Mouse (Mus musculus) layer of hippocampus, adult 9-11 months (tissue): ENCODE results near the gene Card10.
"Not testable (repeated sequence)": the region's sequence is repeated elsewhere in the genome, so short reads cannot be mapped to it uniquely, and the experiment has no call there.

ENCODE experiments used
- DNase-seq: peaks from one replicate; pipeline ENCODE4 v3.0.0; 2022

Card10 gene

DNA sequence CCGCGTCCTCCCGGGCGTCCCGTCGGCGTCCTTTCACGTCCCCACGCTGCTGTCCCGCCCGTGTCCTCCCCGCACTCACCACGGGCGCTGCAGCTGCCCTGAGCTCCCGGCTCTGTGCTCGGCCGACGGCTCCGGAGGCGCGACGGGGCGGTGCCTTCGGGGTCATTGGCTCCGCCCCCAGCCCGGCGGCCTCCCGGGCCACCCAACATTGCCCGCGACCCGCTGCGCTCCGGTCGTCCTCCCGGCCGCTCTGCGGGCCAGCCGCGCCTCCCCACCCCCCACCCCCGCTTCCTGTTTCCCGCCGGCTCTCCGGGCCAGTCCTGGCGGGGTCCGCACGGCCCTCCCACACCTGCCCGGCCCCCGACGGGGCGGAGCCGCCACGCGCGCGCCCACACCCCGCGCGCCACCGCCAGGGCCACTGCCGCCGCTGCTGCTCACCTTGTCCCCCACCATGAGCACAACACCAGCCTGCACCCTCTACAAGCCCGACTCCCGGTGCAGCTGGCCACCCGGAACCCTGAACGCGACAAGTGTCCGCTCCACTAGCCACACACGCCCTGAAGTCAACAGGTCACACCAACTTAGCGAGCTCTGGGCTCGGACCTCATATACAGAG is at the start of gene Card10:
Gene Card10 (minus strand): TSS at position 267 of the 616 bp plus-strand sequence.
- no peak for DNase-seq

DNA sequence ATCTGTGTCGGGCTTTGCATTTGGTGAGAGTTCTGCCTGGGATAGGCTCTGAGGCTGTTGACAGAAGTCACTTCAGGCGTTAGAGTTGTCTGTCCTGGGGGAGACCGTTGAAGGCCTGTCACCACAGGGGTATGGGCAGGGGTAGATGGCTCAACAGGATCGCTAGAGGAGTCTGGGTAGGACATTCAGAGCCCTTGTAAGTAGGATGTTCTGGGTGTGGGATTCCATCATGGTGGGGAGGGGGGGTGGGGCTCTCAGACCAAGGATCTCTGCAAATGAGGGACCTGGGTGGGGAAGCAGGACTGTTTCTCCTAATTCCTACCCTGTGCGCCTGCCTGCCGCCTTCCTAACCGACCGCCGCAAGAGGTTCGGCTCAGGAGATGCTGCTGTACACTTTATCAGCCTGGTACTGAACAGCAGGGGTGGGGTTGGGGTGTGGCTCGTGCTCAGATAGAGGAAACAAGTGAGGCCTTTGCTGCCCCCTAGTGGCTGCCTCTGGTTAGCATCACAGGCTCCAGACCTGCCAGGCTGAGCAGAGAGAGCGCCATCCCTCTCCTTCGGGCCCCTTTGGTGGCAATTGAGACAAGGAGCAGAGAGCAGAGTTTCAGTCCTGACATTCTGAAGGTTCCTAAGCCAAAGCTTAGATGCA is 48.8 kb upstream of the Card10 start:
- peak; percentile 93 for DNase-seq

DNA sequence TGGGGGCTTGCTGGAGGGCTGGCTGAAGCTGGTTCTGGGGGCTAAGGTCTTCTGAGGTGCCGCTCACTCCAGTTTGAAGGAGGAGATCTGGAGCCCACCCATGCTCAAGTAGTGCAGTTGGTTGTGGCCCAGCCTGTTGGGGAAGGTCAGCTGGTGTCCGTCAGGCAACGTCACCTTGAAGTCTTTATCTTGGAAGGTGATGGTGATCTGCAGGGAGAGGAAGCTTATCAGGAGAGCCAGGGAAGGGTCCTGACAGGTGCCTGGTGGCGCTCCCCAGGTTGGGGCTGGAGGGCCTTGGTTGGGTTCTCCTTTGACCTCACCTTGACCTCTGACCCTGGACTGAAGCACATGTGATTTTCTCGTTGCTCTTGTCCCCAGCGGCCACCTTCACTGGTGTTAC is 48.1 kb upstream of the Card10 start:
- DNase-seq, result no peak

DNA sequence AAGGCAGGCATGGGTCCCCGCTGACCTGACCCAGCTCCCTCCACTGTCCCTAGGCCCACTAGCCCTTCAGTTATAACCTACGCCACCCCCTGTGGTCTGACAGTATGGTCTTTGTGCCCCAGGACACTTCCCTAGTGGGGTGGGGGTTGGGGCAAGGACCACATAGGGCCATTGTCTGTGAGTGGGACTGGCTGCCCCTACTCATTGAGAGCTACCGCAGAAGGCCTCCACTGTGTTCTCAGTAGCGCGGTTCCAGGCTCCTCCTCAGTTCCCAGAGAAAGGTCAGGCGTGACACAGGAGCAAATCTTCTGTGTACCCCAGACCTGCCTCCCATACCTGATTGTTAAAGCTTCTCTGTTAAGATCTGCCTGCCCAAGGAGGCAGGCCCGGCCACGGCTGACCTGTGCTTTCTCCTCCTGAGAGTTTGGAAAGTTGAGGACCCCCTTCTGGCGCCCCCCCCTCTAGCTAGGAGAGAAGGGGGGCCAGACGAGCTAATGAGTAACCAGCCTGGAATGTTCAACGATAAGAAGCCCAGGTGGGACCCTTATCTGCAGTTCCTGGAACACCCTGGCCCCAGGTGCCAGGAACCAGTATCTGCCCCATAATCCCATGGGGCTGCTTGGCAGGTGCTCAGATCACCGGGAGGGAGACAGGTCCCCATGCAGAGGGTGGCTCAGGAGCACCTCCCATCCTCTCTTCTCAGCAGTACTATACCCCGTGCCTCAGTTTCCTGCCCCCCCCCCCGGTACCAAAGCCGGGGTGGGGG is 47.4 kb upstream of the Card10 start:
- DNase-seq, result peak; percentile 83

DNA sequence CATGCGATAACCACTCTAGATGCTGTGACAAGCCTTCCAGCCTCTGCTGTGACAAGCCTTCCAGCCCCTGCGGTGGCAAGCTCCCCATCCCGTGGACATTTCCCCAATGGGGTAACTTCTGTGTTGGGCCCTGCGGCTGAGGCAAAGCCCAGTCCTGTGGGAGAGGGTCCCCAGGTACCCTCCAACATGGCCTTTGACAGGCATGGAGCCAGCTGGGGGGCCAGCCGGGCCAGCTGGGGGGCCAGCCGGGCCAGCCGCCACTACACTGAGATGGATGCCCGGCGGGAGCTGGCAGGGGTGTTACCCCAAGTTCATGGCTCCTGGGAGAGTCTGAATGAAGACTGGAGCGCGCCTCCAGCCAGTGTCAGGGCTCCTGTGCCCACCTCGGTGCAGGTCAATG is 46.6 kb upstream of the Card10 start:
- DNase-seq, result no peak

DNA sequence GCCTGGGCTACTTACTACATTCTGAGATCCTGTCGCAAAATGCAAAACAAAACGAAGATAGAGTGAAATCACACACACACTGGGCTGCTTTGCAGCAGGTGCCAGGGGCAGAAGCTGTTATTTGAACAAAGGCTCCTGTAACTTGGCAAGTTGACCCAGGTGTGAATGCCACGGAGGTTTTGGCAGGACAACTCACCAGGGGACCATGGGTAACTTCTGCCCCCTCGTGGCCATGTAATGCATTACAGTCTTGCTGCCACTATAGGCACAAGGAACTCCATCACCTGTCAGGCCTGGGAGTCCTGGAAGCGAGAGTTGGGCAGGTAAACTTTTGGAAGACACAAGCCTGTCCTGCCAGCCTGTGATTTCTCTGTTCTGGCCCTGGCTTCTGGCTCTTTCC is 45.6 kb upstream of the Card10 start:
- DNase-seq, result peak; percentile 73

DNA sequence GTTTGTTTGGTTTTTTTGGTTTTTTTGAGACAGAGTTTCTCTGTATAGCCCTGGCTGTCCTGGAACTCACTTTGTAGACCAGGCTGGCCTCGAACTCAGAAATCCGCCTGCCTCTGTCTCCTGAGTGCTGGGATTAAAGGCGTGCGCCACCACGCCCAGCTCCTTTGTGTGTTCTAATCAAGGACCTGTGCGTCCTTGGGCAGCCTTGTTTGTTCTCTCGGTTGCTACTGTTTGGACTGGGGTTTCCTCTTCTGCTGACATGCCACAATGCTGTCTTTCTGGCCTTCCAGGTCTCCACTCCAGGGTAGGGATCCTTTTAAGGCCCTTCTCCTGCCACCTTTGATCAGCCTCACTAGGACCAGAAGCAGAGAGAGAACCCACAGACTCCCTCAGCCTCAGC is 44.0 kb upstream of the Card10 start:
- not testable (repeated sequence) for DNase-seq

DNA sequence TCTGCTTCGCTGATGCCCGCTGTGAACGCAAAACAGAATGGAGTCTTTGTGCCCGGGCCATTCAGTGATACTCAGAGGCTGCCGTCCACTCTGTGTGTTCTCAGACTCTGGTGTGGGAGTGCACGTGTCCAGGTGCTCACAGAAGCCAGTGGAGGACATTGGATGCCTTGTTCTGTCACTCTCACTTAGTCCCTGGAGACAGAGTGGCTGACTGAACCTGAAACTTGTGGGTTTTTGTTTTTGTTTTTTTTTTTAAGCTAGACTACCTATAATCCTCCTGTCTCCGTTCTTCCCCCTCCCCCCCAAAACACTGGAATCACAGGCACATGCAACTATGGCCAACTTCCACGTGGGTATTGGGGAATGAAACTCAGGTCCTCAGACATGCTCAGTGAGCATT is 43.5 kb upstream of the Card10 start:
- no peak for DNase-seq

DNA sequence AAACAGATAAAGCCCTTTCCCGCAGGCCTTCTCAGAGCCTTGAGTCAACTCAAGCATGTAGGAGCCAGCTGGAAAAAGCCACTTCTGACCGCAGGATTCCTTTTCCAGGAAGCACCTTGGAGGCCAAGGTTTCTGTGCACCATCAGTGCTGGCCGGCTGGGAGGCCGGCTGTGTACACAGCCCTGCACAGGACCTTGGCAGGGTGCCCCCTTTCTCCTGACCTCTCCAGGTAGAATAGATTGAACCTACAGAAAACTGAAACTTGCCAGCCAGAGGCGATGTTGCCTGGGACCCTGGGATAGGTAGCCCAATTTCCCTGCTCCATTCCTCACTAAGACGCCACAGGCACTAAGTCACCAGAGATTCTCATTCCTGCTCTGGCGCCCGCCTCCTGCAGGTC is 43.0 kb upstream of the Card10 start:
- no peak for DNase-seq

DNA sequence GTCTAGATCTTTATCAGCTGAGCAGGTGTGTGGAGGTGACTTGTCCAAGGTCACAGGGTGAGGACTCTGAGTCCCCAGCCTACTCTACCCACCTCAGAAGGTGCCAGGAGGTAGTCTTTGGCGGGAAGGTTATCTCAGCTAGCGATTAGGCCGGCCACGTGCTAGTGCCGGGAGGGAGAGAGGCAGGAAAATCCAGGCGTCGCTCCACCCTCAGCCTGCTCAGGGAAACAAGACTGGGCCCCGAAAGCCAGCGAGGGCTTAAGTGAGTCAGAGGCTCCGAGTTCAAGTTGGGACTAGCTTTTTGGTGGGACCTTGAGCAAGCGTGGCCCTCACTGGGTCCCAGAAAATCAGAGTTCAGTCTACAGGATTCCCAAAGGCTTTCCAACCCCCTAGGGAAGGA is 42.5 kb upstream of the Card10 start:
- no peak for DNase-seq

DNA sequence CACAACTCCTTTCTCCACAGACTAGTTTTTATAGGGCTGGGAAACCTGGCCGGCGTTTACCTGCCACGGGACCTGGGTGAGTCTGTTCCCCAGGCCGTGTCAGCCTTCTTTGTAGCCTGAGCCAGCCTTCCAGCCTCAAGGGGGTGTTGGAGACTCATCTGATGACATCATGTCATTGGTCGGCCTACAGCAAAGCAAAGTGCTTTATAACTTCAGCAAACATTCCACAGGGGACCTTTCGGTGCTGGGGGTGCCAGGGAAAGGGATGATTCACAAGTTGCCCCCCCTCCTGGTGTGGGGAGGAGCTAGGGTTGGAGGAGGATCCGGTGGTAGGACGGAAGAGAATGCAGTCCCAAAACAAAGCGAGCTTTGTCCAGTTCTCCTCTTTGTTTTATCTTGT is 41.9 kb upstream of the Card10 start:
- peak; percentile 63 for DNase-seq

DNA sequence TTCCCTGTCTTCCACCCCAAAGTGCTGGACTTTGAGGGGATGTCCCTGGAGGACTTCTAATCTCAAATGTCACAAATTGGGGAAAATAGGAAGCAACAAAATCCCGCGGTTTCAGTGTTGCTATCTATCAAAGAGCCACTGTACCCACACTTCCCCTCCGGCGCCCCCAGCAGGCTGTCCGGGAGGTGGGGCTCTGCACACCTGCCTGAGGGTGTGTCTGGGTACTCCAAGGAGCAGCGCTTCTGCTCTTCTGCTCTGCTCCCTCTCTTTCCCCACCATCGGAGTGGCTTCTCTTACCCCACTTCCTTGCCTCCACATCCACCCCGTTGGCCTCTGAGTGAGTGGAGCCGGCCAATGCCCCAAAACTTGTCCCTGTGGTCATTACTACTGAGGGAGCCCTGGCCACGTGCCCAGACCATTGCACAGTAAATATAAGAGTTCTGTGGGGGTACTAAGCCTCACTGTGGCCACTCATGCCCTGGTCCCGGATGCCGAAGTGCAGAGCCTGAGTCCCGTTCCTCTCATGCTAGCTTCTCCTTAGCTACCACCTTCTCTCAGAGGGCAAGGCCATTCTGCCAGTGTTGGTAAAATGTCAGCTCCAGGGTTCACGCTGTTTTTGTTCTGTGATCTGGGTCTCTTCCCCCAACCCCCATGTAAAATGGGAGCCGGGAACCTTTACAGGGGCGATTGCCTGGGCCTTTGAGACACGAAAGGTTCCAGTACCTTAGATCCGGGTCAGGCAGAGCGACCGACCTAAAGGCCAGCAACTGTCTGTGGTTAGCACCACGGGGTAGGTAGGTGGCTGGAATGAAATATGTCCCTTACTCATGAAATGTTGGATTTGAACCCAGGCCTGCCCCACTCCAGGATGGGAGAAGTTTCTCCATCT is 41.0 kb upstream of the Card10 start:
- DNase-seq, result no peak

DNA sequence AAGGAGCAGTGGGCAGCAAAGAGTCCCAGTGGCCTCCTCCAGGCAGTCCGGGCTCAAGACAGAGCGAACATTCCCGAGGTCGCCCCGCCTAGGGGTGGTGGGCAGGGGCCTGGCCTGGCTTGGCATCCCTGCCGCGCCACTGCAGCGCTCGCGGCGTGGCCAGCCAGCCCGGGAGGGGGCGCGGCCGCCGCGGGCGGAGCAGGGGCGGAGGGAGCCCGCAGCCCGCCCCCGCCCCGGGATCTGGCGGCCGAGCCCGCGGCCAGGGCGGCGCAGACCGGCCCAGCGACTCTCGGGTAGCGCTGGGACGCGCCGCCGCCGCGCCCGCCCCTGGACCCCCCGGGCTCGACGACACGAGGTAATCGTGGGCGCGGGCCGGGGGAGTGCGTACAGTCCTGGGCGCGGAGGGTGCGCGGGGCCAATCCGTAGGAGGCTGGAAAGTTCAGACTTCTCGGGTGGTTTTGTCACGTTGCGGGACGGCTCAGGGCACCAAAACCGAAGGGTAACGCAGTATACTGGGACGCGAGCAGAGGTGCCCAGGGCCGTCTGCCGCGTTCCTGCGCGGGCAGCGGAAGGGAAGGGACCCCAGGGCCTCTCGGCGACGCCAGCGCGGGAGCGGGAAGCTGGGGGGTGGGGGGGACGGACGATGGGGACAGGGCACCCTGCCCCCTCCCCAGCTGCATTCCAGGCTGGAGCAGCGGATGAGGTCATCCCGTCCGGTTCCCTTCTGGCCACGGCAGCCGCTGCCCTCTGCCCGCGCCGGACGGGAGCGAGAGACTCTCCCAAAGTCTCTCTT is 39.7 kb upstream of the Card10 start, which contains the start of gene Cdc42ep1:
Gene Cdc42ep1 (plus strand): TSS at position 254 of the 793 bp plus-strand sequence.
- peak; percentile 42 for DNase-seq

DNA sequence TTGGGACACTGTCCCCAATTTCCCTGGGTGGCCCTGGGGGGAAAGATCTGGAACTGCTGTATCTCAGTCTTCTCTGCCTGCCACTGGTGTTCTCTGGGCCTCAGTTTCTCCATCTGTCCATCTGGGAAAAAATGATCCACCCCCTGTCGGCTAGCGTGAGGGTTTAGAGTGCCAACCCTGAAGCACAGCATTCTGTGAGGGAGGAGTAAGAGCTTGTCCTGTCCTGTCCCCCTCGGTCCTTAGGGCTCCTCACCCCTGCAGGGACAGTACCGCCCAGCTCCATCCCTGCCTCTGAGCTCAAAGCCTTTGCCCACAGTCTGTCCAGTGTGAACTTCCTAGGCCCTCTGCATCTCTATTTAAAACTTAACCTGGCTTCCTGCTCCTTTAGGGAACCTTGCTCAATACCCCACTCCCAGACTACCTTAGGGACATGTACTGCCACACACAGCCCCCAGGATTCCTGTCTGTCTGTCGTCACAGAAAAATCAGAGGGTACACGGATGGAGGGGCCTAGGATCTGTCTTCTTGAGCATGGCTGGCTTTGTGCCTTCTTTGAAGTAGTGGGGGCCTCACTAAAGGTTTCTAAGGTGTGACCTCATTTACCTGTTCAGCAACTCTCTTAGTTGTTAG is 38.4 kb upstream of the Card10 start:
- DNase-seq, result no peak

DNA sequence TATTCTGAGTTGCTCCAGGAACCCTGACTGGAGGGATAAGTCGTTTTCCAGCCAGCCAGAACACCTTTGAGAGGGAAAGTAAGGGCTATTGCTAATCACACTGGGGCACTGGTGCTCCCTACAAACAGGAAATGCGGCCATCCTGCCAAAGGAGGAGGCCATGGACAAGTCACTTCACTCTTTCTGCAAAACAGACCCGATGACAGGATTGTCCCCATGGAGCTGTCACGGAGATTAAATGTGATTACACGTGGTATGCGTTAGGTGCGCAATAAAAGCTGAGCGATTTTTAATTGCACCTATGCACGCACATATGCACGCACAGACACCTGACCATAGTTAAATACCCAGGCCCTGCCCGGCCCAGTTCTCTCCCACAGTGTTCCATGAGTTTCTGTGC is 37.9 kb upstream of the Card10 start:
- DNase-seq, result no peak

DNA sequence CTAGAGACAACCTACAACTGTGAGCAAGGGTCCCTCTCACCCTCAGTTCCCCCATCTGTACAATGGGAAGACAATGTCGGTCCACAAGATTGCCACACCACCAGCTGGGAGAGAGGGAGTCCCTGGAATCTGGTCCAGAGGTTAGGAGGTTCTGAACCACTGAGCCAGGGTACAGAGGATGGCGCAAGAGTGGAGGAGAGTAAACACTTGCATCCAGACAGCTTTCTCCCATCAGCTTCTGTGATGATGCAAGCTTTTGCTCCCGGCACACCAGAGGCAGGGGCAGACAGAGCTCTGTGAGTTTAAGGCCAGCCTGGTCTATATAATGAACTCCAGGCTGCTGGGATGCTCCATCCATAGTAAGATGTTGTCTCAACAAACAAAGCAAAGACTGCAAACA is 37.4 kb upstream of the Card10 start:
- DNase-seq, result no peak

DNA sequence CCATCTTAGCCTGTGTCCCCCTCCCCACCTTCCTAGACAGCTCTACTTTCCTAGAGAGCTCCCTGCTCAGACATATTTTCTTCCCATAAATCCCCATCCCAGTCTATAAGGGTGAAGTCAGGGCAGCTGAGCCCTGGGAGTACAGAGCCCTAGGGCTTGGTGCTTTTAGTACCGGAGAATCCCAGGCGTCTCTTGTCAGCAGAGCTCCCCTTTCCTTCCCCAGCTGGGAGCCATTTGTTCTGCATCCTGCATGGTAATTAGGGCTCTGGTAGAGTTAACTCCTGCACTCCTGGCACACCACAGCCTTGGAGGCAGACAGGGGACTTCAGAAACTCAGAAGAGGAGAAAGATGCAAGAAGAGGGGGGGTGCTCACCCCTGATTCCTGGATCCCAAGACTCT is 36.9 kb upstream of the Card10 start:
- no peak for DNase-seq

DNA sequence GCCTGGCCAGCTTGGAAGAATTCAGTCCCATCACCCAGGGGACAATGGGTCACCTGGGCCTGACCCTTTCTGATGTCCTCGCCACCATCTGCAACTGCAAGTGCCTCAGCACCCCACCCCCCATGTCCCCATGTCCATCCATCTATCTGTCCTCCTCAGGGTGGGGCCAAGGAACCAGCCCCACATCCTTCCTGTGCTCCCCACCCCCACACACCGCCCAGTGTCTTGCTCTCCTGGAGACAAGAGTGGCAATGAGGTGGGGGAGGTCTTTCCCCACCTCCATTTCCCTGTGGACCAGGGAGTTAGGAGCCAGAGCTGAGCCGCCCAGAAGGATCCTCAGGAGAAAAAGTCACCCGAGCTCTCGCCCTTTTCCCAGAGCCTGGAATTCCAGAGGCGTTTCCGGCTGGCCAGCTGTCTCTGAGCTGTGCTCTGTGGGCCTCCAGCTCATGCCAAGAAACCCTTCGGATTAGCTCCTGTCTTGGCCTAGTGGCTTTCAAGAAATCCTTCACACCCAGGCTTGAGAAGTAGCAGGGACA is 33.3 kb upstream of the Card10 start:
- DNase-seq, result no peak

DNA sequence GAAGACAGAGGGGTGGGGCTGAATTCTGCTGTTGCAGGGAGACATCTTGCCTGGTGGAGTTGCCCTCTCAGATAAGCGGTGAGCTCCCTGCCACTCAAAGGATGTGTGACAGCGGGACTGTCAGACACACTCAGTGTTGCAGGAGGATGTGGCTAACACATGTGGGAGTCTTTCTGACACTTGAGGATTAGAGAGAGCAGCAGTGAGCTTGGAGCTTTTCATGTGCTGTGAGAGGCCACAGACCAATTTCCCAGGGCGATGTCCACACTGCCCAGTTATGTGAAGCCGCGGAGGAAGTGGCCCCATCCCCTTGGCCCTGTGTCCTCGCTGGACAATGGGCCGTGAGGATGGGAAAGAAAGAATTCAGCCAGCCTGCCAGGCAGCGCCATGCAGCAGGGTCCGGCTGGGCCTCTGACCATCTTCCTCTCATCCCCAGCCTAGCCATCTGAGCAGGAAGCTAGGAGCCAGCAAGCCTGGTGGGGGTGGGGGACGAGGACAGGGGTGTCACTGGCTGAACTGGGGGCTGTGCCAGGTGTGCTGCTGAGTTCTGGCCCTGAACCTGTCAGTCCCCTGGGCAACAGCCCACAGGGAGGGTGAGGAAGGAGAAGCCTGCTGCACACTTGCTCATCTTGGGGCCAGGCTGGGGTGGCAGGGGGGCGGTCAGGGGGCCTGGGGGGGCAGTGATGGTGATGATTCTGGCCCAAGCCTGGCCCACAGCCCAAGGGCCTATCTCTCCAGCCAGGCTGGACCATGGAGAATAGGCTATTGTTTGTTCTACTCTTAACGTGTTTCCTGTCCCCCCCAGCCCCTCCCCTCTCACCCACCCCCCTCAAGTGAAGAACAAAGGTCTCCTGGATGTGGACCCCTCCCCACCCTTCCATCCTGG is 32.6 kb upstream of the Card10 start:
- no peak for DNase-seq

DNA sequence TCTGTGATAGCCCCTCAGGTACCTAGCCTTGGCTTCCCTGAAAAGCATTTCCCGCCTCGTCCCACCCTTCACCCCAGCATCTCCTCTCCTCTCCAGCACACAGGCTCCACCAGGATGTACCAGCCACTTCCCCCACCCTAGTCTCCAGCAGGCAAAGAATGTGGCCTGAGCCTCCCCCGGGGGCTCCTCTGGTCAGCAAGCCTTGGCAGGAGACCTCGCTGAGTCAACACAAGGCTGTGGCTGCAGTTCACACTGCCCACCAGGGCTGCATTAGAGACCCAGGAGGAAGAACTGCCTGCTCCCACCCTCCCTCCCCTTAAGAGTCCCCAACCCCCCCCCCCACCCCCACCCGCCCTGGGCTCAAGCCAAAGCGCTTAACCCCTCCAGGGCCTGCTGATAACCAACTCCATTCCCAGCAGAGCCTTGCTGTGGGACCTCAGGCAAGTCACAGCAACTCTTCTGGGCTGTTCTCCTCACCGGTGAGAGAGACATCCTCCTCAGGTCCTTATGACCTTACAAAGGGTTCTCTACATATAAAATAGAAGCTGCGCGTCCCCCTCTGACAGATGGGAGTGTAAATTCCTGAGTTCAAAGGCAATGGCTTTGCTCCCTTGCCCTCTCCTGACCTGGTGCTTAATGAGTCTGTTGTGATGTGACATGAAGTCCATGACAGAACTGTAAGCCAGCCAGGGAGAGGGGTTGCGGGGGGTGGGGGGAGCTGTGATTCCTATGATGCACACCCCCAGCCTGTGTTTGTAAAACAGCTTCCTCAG is 31.6 kb upstream of the Card10 start:
- DNase-seq, result no peak
